Mouse (Mus musculus) olfactory bulb, adult 2 months (tissue): Measurements from ENCODE around the gene Wbp11.

Experiments used
- CTCF ChIP-seq: fragments of 200-500 bp; IDR thresholded peaks from 2 replicates; pipeline ENCODE4 v1.5.1; 2012; ENCODE audit warnings: low read depth, mild to moderate bottlenecking, low read length, moderate library complexity; ENCODE audit not compliant: insufficient read depth
- POLR2A ChIP-seq: fragments of 200-500 bp; IDR thresholded peaks from 2 replicates; pipeline ENCODE4 v1.6.1; 2012; ENCODE audit warnings: mild to moderate bottlenecking, low read depth, low read length, moderate library complexity; ENCODE audit not compliant: insufficient read depth

DNA sequence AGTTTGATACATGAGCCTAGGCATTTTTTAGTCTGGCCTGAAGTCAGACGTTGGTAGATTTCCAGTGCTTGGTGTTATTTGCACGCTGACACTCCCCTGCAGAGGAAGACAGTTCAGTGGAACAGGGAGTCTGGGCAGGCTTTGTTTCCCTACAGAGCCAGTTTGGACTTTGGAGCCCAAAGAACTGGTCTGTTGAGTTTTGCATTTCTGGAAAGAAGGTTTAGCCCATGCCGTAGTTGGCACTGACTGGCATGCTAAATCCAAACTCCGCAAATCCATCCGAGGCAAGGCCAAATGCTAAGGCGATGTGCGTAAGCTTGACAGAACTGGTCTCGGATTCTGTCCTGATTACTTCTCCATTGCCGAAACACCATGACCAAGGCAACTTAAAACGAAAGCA, 16.8 kb downstream of the Wbp11 start:
- no peak for TF ChIP-seq CTCF
- no peak for TF ChIP-seq POLR2A
